ENCODE assay signal across 21 mouse cellular contexts in genomic region chr2:62928494-62928893, GRCm38 (mm10).
A peak's percentile ranks its signal among the peaks of the same experiment; 100 is the strongest.
DNase-seq lines count a peak whose midpoint lies in the region; ATAC-seq and TF ChIP-seq lines count a peak whose summit lies in the region.
"Had no signal": no experiment of that assay in that cellular context is flagged by ENCODE, and none has a peak within 500 bp of the region (broad histone marks: within the 10 kb centered on the region; RNA-seq: fewer than 3 reads in every experiment).

No protein-coding gene starts in this region.

- no peak overlapping the region for H3K4me3 ChIP-seq in hindbrain, embryonic 16.5 days (ENCODE audit: low read length)
- H3K4me3 ChIP-seq: embryonic facial prominence, embryonic 13.5 days; forebrain, embryonic 12.5 days; heart, embryonic 15.5 days had no signal

- H3K4me2 ChIP-seq in hindbrain, embryonic 16.5 days (ENCODE audit: low read length), result no peak overlapping the region
- H3K4me2 ChIP-seq: embryonic facial prominence, embryonic 13.5 days; forebrain, embryonic 12.5 days; heart, embryonic 11.5 days; heart, embryonic 15.5 days; hindbrain, embryonic 14.5 days had no signal

- TF ChIP-seq CTCF in Patski (IDR thresholded peaks at IDR 0.05), result no peak

- H3K36me3 ChIP-seq in hindbrain, embryonic 16.5 days (ENCODE audit: control insufficient read depth, insufficient read depth, low read length), result no peaks in the 10 kb centered on the region
- H3K36me3 ChIP-seq: embryonic facial prominence, embryonic 13.5 days; forebrain, embryonic 12.5 days; heart, embryonic 15.5 days had no signal

- CTCF ChIA-PET in Patski (lab: Charles Lee), result no interaction called here

- peak; percentile 17 for DNase-seq in adrenal gland, adult 2 months
- no peak for DNase-seq in adrenal gland, adult 8-10 months
- DNase-seq in 3T3-L1 (ENCODE audit: low read depth, low spot score), result peak; percentile 53
- DNase-seq in Patski (ENCODE audit: low read depth, low spot score), result no peak
- DNase-seq in brain, adult 2 months (ENCODE audit: low read depth, low spot score), result peak; percentile 67
- no peak for DNase-seq in yolk sac, embryonic 10.5 days (ENCODE audit: low spot score)
- DNase-seq: cerebellum, adult 18-20 months; cerebellum, adult 9-11 months; cerebellum, postnatal 36 days; gastrocnemius, postnatal 10 days; heart, adult 18-20 months; heart, postnatal 14 days; kidney, adult 2 months had no signal

- in situ Hi-C loops in Patski (cut with MboI; ENCODE audit: low pct_unique_long_range_greater_than_20kb), result no loop called here

- H3K27me3 ChIP-seq in Patski, result no peaks in the 10 kb centered on the region
- H3K27me3 ChIP-seq in hindbrain, embryonic 16.5 days (replicated peaks; ENCODE audit: control insufficient read depth, insufficient read depth, low read length), result no peaks in the 10 kb centered on the region
- H3K27me3 ChIP-seq: embryonic facial prominence, embryonic 13.5 days; forebrain, embryonic 12.5 days; heart, embryonic 15.5 days had no signal

- no peak overlapping the region for H3K27ac ChIP-seq in hindbrain, embryonic 16.5 days (ENCODE audit: low read depth, low read length)
- H3K27ac ChIP-seq: embryonic facial prominence, embryonic 13.5 days; forebrain, embryonic 12.5 days; heart, embryonic 15.5 days; hindbrain, embryonic 14.5 days had no signal

- no peaks in the 10 kb centered on the region for H3K9me3 ChIP-seq in hindbrain, embryonic 16.5 days (ENCODE audit: control insufficient read depth, low read length)
- H3K9me3 ChIP-seq: embryonic facial prominence, embryonic 13.5 days; forebrain, embryonic 12.5 days; heart, embryonic 15.5 days had no signal

- POLR2A ChIA-PET in Patski (lab: Charles Lee), result interaction anchor here (0.6 kb wide), 1 partner anchor 326 kb away, joined by 6 read pairs; no protein-coding TSS in a partner anchor

- H3K9ac ChIP-seq in hindbrain, embryonic 16.5 days (ENCODE audit: low read depth, low read length), result no peak overlapping the region
- H3K9ac ChIP-seq: embryonic facial prominence, embryonic 13.5 days; forebrain, embryonic 12.5 days; heart, embryonic 15.5 days; hindbrain, embryonic 14.5 days had no signal

- 87% methylated on average over 3 of the region's 3 CpGs for WGBS in hindbrain, embryonic 16.5 days

- ATAC-seq in Patski, result peak; percentile 35
- no peak for ATAC-seq in hindbrain, embryonic 16.5 days
- ATAC-seq: forebrain, embryonic 16.5 days; intestine, embryonic 16.5 days had no signal

- H3K4me1 ChIP-seq in hindbrain, embryonic 16.5 days (ENCODE audit: control insufficient read depth, insufficient read depth, low read depth, low read length), result no peaks in the 10 kb centered on the region
- H3K4me1 ChIP-seq: embryonic facial prominence, embryonic 13.5 days; forebrain, embryonic 12.5 days; heart, embryonic 15.5 days had no signal

Comparison
In these comparisons a context has a peak if more than half of its experiments do, and no peak if none do; other contexts are left out.
1. DNase-seq: peak in adrenal gland, adult 2 months (single experiment), 3T3-L1 (single experiment) and brain, adult 2 months (single experiment); none in adrenal gland, adult 8-10 months (single experiment), Patski (single experiment) and yolk sac, embryonic 10.5 days (single experiment).